Mouse (Mus musculus): ENCODE data around the gene Trim44. TPM values are rescaled to one million over a fixed set of nuclear protein-coding genes. Genes with fewer than 3 reads are reported as not detected.

Trim44 gene
- polyA plus RNA-seq, 1 experiment, result 97.4 TPM

DNA sequence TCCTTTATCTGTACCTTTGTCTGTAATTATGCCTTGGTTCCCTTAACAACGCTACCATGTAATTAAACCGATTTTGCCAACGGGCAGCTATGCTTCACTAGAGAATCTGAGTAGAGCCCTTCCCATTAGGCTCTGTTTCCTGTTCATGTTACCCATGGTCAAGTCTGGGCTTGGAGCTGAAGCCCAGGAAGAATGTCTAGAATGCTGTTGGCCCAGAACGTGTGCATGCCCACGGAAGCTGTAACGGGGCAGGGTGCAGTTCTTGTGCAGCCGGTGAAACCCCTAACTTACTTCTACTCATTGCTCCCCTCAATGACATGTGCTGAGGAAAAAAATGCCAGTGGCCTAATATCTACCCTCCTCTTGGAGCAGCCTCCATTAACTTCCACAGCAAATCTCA, 40.2 kb upstream of the Trim44 start:
- no peak overlapping the region for H3K27ac ChIP-seq (ENCODE audit: insufficient read depth, low read length)

DNA sequence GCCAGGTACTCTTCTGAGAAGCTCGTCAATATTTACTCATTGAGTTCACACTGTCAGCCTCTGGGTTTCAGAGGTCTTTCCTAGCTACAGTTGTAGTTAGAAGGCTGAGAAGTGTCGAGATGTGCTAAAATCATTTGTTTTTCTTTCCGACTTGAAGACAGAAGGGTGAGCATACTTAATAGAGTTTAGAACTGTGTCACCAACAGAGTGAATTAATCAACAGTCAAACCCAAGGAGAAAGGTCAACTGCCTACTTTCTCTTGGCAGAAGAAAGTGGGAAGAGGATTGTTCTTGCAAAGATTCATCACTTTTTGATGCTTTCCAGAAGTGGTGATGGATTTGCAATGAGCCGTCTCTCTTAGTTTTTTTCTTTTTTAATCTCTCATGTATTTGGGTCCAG, 39.2 kb upstream of the Trim44 start:
- 0 out of 2 replicates have a peak, but pooled peaks cover 3% of the 10 kb centered on the region for H3K4me1 ChIP-seq (ENCODE audit: control insufficient read depth, insufficient read depth, low read length)
- H3K27ac ChIP-seq (ENCODE audit: insufficient read depth, low read length), result no peak overlapping the region
- H3K4me3 ChIP-seq (ENCODE audit: insufficient read depth, low read length), result no peak overlapping the region
- TF ChIP-seq CTCF (IDR thresholded peaks at IDR 0.05; ENCODE audit: borderline replicate concordance, insufficient read depth, low read length) (no peak), POLR2A (IDR thresholded peaks at IDR 0.05; ENCODE audit: low read depth, low read length) (no peak)

More for the DNA sequence above, 40.2 kb upstream of the Trim44 start:
- 0 out of 2 replicates have a peak, but pooled peaks cover 3% of the 10 kb centered on the region for H3K4me1 ChIP-seq (ENCODE audit: control insufficient read depth, insufficient read depth, low read length)
- TF ChIP-seq POLR2A (IDR thresholded peaks at IDR 0.05; ENCODE audit: low read depth, low read length) (no peak), CTCF (IDR thresholded peaks at IDR 0.05; ENCODE audit: borderline replicate concordance, insufficient read depth, low read length) (no peak)
- H3K4me3 ChIP-seq (ENCODE audit: insufficient read depth, low read length), result no peak overlapping the region

DNA sequence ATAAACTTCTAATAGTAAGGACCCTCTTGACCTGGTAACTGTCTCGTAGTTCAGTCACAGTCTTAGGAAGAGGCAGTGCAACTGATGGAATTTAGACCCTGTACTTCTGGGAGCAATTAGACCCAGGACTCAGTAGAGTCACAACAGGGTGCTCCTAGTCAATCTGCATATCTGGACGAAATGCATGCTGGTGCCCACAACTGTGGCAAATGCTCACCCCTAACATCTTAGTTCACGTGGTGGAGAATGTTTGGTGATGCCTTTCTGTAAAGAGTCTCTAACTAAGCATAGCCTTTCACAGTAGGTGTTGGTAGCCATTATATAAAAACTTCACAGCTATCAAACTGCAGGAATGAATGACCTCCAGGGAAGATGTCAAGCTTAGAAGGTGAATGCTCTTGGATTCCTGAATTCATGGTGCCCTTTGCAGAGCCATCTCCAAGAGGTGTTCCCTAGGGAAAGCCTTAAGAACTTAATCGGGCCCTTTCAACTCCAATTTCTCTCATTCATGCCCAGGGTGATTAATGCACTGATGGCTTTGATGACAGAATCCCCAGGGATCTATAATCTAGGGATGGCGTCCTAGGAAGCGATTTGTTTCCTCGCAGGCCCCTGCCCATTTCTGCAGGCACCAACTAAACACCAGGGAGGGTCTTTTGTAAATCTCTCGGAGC, 29.9 kb upstream of the Trim44 start:
- Histone ChIP-seq H3K4me1 (ENCODE audit: control insufficient read depth, insufficient read depth, low read length) (no peaks in the 10 kb centered on the region), H3K27ac (ENCODE audit: insufficient read depth, low read length) (no peak overlapping the region), H3K4me3 (ENCODE audit: insufficient read depth, low read length) (no peak overlapping the region)
- TF ChIP-seq POLR2A (IDR thresholded peaks at IDR 0.05; ENCODE audit: low read depth, low read length) (no peak), CTCF (IDR thresholded peaks at IDR 0.05; ENCODE audit: borderline replicate concordance, insufficient read depth, low read length) (no peak)

DNA sequence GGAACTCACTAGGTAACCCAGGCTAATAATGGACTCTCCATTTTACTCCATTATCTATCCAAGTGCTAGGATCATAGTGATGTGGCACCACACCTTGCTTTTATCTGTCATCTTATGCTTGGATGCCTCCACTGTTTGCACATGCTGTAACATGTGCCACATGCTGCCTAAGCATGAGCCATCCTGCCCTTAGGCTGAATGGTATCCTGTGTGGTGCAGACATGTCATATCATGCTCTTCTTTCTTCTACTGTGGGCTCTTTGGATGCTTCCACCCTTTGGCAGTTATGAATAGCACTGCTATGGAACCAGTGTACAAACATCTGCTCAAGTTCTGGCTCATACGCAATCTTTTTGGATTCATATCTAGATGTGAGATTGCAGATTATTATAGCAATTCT, 26.3 kb upstream of the Trim44 start:
- Histone ChIP-seq H3K27ac (ENCODE audit: insufficient read depth, low read length) (no peak overlapping the region), H3K4me3 (ENCODE audit: insufficient read depth, low read length) (no peak overlapping the region), H3K4me1 (ENCODE audit: control insufficient read depth, insufficient read depth, low read length) (no peaks in the 10 kb centered on the region)
- no peak for TF ChIP-seq POLR2A (IDR thresholded peaks at IDR 0.05; ENCODE audit: low read depth, low read length)
- TF ChIP-seq CTCF (IDR thresholded peaks at IDR 0.05; ENCODE audit: borderline replicate concordance, insufficient read depth, low read length), result no peak

DNA sequence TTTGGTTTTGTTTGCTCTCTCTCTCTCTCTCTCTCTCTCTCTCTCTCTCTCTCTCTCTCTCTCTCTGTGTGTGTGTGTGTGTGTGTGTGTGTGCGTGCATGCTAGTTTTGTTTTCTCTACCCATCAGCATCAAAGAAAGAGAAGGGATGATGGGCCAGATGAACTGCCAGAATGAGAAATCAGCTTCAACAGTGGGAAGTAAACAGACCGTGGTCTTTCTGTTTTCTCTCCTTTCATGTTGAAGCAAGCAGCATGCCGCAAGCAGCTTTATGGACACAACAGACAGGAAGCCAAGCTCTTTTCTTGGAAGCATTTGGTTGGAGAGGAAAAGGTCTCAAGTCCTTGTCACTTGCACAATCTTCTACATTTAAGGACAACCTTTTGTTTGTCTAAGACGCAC, 23.5 kb upstream of the Trim44 start:
- H3K27ac ChIP-seq (ENCODE audit: insufficient read depth, low read length), result no peak overlapping the region
- no peak for TF ChIP-seq CTCF (IDR thresholded peaks at IDR 0.05; ENCODE audit: borderline replicate concordance, insufficient read depth, low read length)
- no peak for TF ChIP-seq POLR2A (IDR thresholded peaks at IDR 0.05; ENCODE audit: low read depth, low read length)

DNA sequence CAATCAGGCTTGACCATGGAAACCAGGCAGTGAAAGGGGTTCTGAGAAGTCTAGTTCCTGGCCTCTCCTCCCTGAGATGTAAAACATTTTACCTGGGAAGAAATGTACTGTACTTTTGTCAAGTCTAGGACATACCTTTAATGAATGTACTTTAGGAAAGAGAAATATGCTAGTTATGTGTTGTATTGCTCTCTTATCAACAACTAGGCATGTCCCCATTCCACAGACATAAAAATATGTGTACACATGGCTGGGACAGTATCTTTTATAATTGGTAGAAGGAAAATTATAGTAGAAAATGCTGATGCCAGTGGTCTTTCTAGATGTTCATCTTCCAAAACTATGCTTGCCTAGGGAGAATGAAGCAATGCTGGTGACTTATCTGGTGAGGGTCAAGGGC, 20.3 kb upstream of the Trim44 start:
- Histone ChIP-seq H3K4me1 (ENCODE audit: control insufficient read depth, insufficient read depth, low read length) (no peaks in the 10 kb centered on the region), H3K27ac (ENCODE audit: insufficient read depth, low read length) (no peak overlapping the region), H3K4me3 (ENCODE audit: insufficient read depth, low read length) (no peak overlapping the region)
- TF ChIP-seq POLR2A (IDR thresholded peaks at IDR 0.05; ENCODE audit: low read depth, low read length) (no peak), CTCF (IDR thresholded peaks at IDR 0.05; ENCODE audit: borderline replicate concordance, insufficient read depth, low read length) (no peak)

More for the DNA sequence above, 23.5 kb upstream of the Trim44 start:
- Histone ChIP-seq H3K4me3 (ENCODE audit: insufficient read depth, low read length) (no peak overlapping the region), H3K4me1 (ENCODE audit: control insufficient read depth, insufficient read depth, low read length) (no peaks in the 10 kb centered on the region)

DNA sequence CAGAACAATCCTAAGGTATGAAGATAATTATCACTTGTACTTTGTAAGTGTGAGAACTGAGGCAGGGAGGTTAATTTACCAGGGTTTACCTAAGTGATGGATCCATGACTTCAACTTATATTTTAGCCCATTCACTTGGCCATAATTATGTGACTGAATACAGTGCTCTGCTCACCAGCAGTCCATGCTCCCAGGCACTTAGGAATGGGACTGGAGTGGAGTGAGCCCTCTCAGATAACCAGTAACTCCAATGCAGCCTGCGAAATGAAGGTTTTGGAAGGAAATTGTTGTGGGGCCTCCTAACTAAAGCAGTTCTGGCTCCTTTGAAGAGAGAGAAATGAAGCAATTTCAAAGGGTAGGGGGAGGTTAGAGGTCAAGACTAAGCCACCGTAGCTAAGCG, 18.8 kb upstream of the Trim44 start:
- Histone ChIP-seq H3K4me3 (ENCODE audit: insufficient read depth, low read length) (no peak overlapping the region), H3K27ac (ENCODE audit: insufficient read depth, low read length) (no peak overlapping the region), H3K4me1 (ENCODE audit: control insufficient read depth, insufficient read depth, low read length) (no peaks in the 10 kb centered on the region)
- TF ChIP-seq CTCF (IDR thresholded peaks at IDR 0.05; ENCODE audit: borderline replicate concordance, insufficient read depth, low read length), result no peak
- no peak for TF ChIP-seq POLR2A (IDR thresholded peaks at IDR 0.05; ENCODE audit: low read depth, low read length)

DNA sequence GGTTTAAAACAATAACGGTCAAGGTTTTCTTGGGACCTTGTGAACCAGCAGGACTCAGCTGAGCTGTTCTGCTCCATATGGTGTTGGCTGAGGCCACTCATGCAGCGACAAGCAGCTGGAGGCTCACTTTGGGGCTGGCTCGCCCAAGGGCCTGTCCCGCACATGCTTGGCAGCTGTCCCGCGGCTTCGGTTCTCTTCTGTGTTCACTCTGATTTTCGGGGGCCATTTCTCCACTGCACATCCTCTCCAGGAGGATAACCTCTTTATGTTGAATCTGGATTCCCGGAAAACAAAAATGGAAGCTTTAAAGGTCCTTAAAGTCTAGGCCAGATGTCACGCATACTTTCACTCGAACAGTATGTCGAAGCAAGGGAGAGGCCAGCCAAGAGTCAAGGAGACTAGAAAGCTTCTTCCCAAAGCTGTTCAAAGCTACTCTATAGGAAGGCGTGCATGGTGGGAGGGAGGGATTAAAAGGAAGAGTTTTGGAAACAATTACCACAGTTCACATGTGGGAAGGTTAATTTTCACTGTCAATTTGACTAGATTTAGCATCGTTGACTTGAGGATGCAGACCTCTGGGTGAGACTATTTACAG, 8.6 kb upstream of the Trim44 start:
- Histone ChIP-seq H3K4me3 (ENCODE audit: insufficient read depth, low read length) (no peak overlapping the region), H3K27ac (ENCODE audit: insufficient read depth, low read length) (no peak overlapping the region), H3K4me1 (ENCODE audit: control insufficient read depth, insufficient read depth, low read length) (no peaks in the 10 kb centered on the region)
- TF ChIP-seq CTCF (IDR thresholded peaks at IDR 0.05; ENCODE audit: borderline replicate concordance, insufficient read depth, low read length), result no peak
- no peak for TF ChIP-seq POLR2A (IDR thresholded peaks at IDR 0.05; ENCODE audit: low read depth, low read length)

DNA sequence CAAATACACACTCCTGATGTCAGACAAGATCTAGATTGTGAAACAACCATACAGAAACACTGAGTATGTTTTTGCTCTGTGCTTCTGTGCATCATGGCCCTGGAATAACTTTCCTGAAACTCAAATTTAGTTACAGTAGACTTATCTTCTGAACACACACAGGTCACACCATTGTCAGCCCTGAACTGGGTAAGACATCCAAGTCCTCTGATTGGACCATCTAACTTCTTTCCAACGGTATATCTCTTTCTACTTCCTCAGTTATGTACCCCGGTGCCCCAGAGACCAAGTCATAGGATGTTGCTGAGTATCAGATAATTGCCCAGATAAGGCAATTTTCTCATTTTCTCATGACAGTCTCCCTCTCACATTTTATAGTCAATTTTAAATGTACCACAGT, 5.1 kb upstream of the Trim44 start:
- Histone ChIP-seq H3K27ac (ENCODE audit: insufficient read depth, low read length) (no peak overlapping the region), H3K4me1 (ENCODE audit: control insufficient read depth, insufficient read depth, low read length) (peaks cover 7% of the 10 kb centered on the region; the same call in 1 of the 2 replicates), H3K4me3 (ENCODE audit: insufficient read depth, low read length) (no peak overlapping the region)
- TF ChIP-seq POLR2A (IDR thresholded peaks at IDR 0.05; ENCODE audit: low read depth, low read length) (no peak), CTCF (IDR thresholded peaks at IDR 0.05; ENCODE audit: borderline replicate concordance, insufficient read depth, low read length) (no peak)

DNA sequence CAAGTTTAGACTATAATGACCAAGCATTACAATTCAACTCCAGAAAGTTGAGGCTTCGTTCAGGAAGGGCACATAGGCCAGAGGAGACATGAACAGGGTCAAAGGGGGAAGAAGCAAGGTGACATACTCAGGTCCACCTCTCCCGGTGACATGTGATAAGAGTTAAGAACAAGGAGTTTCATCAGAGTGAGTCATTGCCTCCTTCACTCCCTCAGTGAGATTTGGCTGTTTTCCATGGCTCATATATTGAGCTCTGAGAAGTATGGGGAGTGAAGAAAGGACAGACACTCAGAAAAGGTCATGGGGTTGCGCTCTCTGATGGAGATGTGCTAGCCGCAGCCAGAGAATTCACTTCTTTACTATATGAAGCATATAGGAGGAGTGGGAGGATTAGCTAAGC, 3.0 kb upstream of the Trim44 start:
- H3K4me3 ChIP-seq (ENCODE audit: insufficient read depth, low read length), result no peak overlapping the region
- no peak overlapping the region for H3K27ac ChIP-seq (ENCODE audit: insufficient read depth, low read length)
- TF ChIP-seq POLR2A (IDR thresholded peaks at IDR 0.05; ENCODE audit: low read depth, low read length), result no peak
- no peak for TF ChIP-seq CTCF (IDR thresholded peaks at IDR 0.05; ENCODE audit: borderline replicate concordance, insufficient read depth, low read length)

More for the DNA sequence above, 3.0 kb upstream of the Trim44 start:
- H3K4me1 ChIP-seq (ENCODE audit: control insufficient read depth, insufficient read depth, low read length), result peaks cover 9% of the 10 kb centered on the region; the same call in 1 of the 2 replicates
